In genomic region chr16:31332586-31332985, GRCm38 (mm10) we compare ENCODE assay signal across 25 mouse cellular contexts. TPM values are rescaled to one million over a fixed set of nuclear protein-coding genes. Genes with fewer than 3 reads are reported as not detected.
"Had no signal": no experiment of that assay in that cellular context is flagged by ENCODE, and none has a peak within 500 bp of the region (broad histone marks: within the 10 kb centered on the region; RNA-seq: fewer than 3 reads in every experiment).

No protein-coding gene starts in this region.

- H3K9me3 ChIP-seq: heart, embryonic 13.5 days; heart, embryonic 15.5 days; hindbrain, embryonic 13.5 days; hindbrain, embryonic 15.5 days; limb, embryonic 10.5 days; limb, embryonic 12.5 days had no signal

- H3K27me3 ChIP-seq: heart, embryonic 15.5 days; hindbrain, embryonic 13.5 days; hindbrain, embryonic 15.5 days; limb, embryonic 12.5 days had no signal

- DNase-seq: gastrocnemius, adult 2 months; gastrocnemius, postnatal 14 days; gastrocnemius, postnatal 36 days; heart, adult 11 months; heart, adult 2 months; heart, postnatal 14 days; heart, postnatal 36 days; kidney, adult 18-20 months; kidney, adult 8-10 months; kidney, postnatal 10 days; kidney, postnatal 25 days; kidney, postnatal 4 days; liver had no signal

- H3K36me3 ChIP-seq: heart, embryonic 13.5 days; heart, embryonic 15.5 days; hindbrain, embryonic 13.5 days; hindbrain, embryonic 15.5 days; limb, embryonic 10.5 days; limb, embryonic 12.5 days had no signal

- ATAC-seq: hindbrain, postnatal 0 days; intestine, embryonic 16.5 days had no signal

- H3K4me3 ChIP-seq: gastrocnemius, adult 2 months; heart, adult 2 months; heart, embryonic 13.5 days; heart, embryonic 15.5 days; hindbrain, embryonic 13.5 days; hindbrain, embryonic 15.5 days; layer of hippocampus, adult 2 months; left cerebral cortex, adult 2 months; limb, embryonic 10.5 days; limb, embryonic 12.5 days had no signal

- H3K4me1 ChIP-seq: heart, embryonic 13.5 days; heart, embryonic 15.5 days; hindbrain, embryonic 13.5 days; hindbrain, embryonic 15.5 days; limb, embryonic 10.5 days had no signal

RNA-seq across cellular contexts. Expression of gene Apod, which starts 18.0 kb away (rescaled TPM):
- polyA plus RNA-seq: heart, embryonic 11.5 days; liver, embryonic 11.5 days had no signal
